Mouse (Mus musculus): ENCODE results near the gene Tubgcp5. TPM values are rescaled to one million over a fixed set of nuclear protein-coding genes. Genes with fewer than 3 reads are reported as not detected.

Tubgcp5 gene
- polyA plus RNA-seq, 1 experiment from 2014 or later, result 36.7 TPM

GRCm38 (mm10) chr7:55842504-55843152 is 48.7 kb downstream of the Tubgcp5 start:
- H3K9me3 ChIP-seq (ENCODE audit: control insufficient read depth, low read length), result no peaks in the 10 kb centered on the region
- WGBS, result under 1% methylated on average over 40 of the region's 40 CpGs
- peak overlapping the region; percentile 62 for H3K4me2 ChIP-seq (replicated peaks)
- ATAC-seq (ENCODE audit: low FRiP score) (peak; percentile 27), DNase-seq (ENCODE audit: low spot score) (peak; percentile 47)
- H3K27ac ChIP-seq, result peak overlapping the region; percentile 87
- no peaks in the 10 kb centered on the region for H3K36me3 ChIP-seq (replicated peaks; ENCODE audit: control insufficient read depth, insufficient read depth)
- H3K27me3 ChIP-seq (ENCODE audit: control insufficient read depth, insufficient read depth, low read length), result no peaks in the 10 kb centered on the region
- H3K4me1 ChIP-seq (replicated peaks; ENCODE audit: control insufficient read depth, insufficient read depth, low read length), result peaks cover 18% of the 10 kb centered on the region
- H3K4me3 ChIP-seq (replicated peaks; ENCODE audit: low read length), result peak overlapping the region; percentile 74
- peak overlapping the region; percentile 89 for H3K9ac ChIP-seq

- no peak for DNase-seq (ENCODE audit: low spot score)
- Histone ChIP-seq H3K4me2 (replicated peaks) (no peak overlapping the region), H3K4me3 (replicated peaks; ENCODE audit: low read length) (no peak overlapping the region), H3K4me1 (replicated peaks; ENCODE audit: control insufficient read depth, insufficient read depth, low read length) (peaks cover 19% of the 10 kb centered on the region), H3K9ac (no peak overlapping the region), H3K9me3 (ENCODE audit: control insufficient read depth, low read length) (no peaks in the 10 kb centered on the region), H3K27me3 (ENCODE audit: control insufficient read depth, insufficient read depth, low read length) (no peaks in the 10 kb centered on the region), H3K36me3 (replicated peaks; ENCODE audit: control insufficient read depth, insufficient read depth) (no peaks in the 10 kb centered on the region), H3K27ac (no peak overlapping the region)
- 68% methylated on average over 9 of the region's 9 CpGs for WGBS
- ATAC-seq (ENCODE audit: low FRiP score), result no peak
Measured at GRCm38 (mm10) chr7:55846606-55847312, 52.8 kb downstream of the Tubgcp5 start.

GRCm38 (mm10) chr7:55849948-55850571 is 56.1 kb downstream of the Tubgcp5 start:
- ATAC-seq (ENCODE audit: low FRiP score), result 0 out of 2 replicates have a peak, but pooled peaks have one; percentile 44
- 29% methylated on average over 14 of the region's 14 CpGs for WGBS

GRCm38 (mm10) chr7:55852787-55853186 is 58.8 kb downstream of the Tubgcp5 start:
- no peak overlapping the region for H3K4me3 ChIP-seq (replicated peaks; ENCODE audit: low read length)

More at GRCm38 (mm10) chr7:55849948-55850571, 56.1 kb downstream of the Tubgcp5 start:
- H3K9ac ChIP-seq, result peak overlapping the region; percentile 47
- H3K27me3 ChIP-seq (ENCODE audit: control insufficient read depth, insufficient read depth, low read length), result no peaks in the 10 kb centered on the region
- no peaks in the 10 kb centered on the region for H3K36me3 ChIP-seq (replicated peaks; ENCODE audit: control insufficient read depth, insufficient read depth)
- no peak overlapping the region; the same call in 1 of the 2 replicates for H3K4me3 ChIP-seq (replicated peaks; ENCODE audit: low read length)
- peaks cover 9% of the 10 kb centered on the region for H3K4me1 ChIP-seq (replicated peaks; ENCODE audit: control insufficient read depth, insufficient read depth, low read length)
- no peak for DNase-seq (ENCODE audit: low spot score)
- peak overlapping the region; percentile 33 for H3K4me2 ChIP-seq (replicated peaks)
- H3K9me3 ChIP-seq (ENCODE audit: control insufficient read depth, low read length), result no peaks in the 10 kb centered on the region
- H3K27ac ChIP-seq, result peak overlapping the region; percentile 68; the same call in 1 of the 2 replicates

GRCm38 (mm10) chr7:55855597-55855996 is 61.6 kb downstream of the Tubgcp5 start:
- WGBS, result 95% methylated on average over 3 of the region's 3 CpGs

More at GRCm38 (mm10) chr7:55852787-55853186, 58.8 kb downstream of the Tubgcp5 start:
- H3K9me3 ChIP-seq (ENCODE audit: control insufficient read depth, low read length), result no peaks in the 10 kb centered on the region
- DNase-seq (ENCODE audit: low spot score), result no peak
- H3K4me1 ChIP-seq (replicated peaks; ENCODE audit: control insufficient read depth, insufficient read depth, low read length), result peaks cover 9% of the 10 kb centered on the region
- no peak overlapping the region for H3K9ac ChIP-seq
- no peaks in the 10 kb centered on the region for H3K36me3 ChIP-seq (replicated peaks; ENCODE audit: control insufficient read depth, insufficient read depth)
- no peak overlapping the region for H3K27ac ChIP-seq
- WGBS, result 92% methylated on average over 3 of the region's 3 CpGs
- ATAC-seq (ENCODE audit: low FRiP score), result no peak
- no peak overlapping the region for H3K4me2 ChIP-seq (replicated peaks)
- no peaks in the 10 kb centered on the region for H3K27me3 ChIP-seq (ENCODE audit: control insufficient read depth, insufficient read depth, low read length)

GRCm38 (mm10) chr7:55856741-55857140 is 62.8 kb downstream of the Tubgcp5 start:
- Histone ChIP-seq H3K36me3 (replicated peaks; ENCODE audit: control insufficient read depth, insufficient read depth) (no peaks in the 10 kb centered on the region), H3K27ac (no peak overlapping the region), H3K4me3 (replicated peaks; ENCODE audit: low read length) (no peak overlapping the region), H3K4me1 (replicated peaks; ENCODE audit: control insufficient read depth, insufficient read depth, low read length) (no peaks in the 10 kb centered on the region), H3K9me3 (ENCODE audit: control insufficient read depth, low read length) (no peaks in the 10 kb centered on the region), H3K9ac (no peak overlapping the region), H3K4me2 (replicated peaks) (no peak overlapping the region), H3K27me3 (ENCODE audit: control insufficient read depth, insufficient read depth, low read length) (no peaks in the 10 kb centered on the region)
- DNase-seq (ENCODE audit: low spot score), result no peak
- ATAC-seq (ENCODE audit: low FRiP score), result no peak
- WGBS, result 98% methylated on average over 4 of the region's 4 CpGs

More at GRCm38 (mm10) chr7:55855597-55855996, 61.6 kb downstream of the Tubgcp5 start:
- Histone ChIP-seq H3K4me2 (replicated peaks) (no peak overlapping the region), H3K4me3 (replicated peaks; ENCODE audit: low read length) (no peak overlapping the region), H3K9me3 (ENCODE audit: control insufficient read depth, low read length) (no peaks in the 10 kb centered on the region), H3K27me3 (ENCODE audit: control insufficient read depth, insufficient read depth, low read length) (no peaks in the 10 kb centered on the region), H3K27ac (no peak overlapping the region), H3K9ac (no peak overlapping the region), H3K36me3 (replicated peaks; ENCODE audit: control insufficient read depth, insufficient read depth) (no peaks in the 10 kb centered on the region), H3K4me1 (replicated peaks; ENCODE audit: control insufficient read depth, insufficient read depth, low read length) (no peaks in the 10 kb centered on the region)
- ATAC-seq (ENCODE audit: low FRiP score), result 0 out of 2 replicates have a peak, but pooled peaks have one; percentile 32
- no peak for DNase-seq (ENCODE audit: low spot score)

- 62% methylated on average over 2 of the region's 2 CpGs for WGBS
- H3K9me3 ChIP-seq (ENCODE audit: control insufficient read depth, low read length), result no peaks in the 10 kb centered on the region
- H3K4me1 ChIP-seq (replicated peaks; ENCODE audit: control insufficient read depth, insufficient read depth, low read length), result no peaks in the 10 kb centered on the region
- H3K27ac ChIP-seq, result no peak overlapping the region
- ATAC-seq (ENCODE audit: low FRiP score), result no peak
- H3K27me3 ChIP-seq (ENCODE audit: control insufficient read depth, insufficient read depth, low read length), result no peaks in the 10 kb centered on the region
- H3K4me3 ChIP-seq (replicated peaks; ENCODE audit: low read length), result no peak overlapping the region
- H3K4me2 ChIP-seq (replicated peaks), result no peak overlapping the region
- H3K36me3 ChIP-seq (replicated peaks; ENCODE audit: control insufficient read depth, insufficient read depth), result no peaks in the 10 kb centered on the region
- no peak for DNase-seq (ENCODE audit: low spot score)
- no peak overlapping the region for H3K9ac ChIP-seq
Measured at GRCm38 (mm10) chr7:55857729-55858128, 63.8 kb downstream of the Tubgcp5 start.

GRCm38 (mm10) chr7:55858836-55859517 is 65.0 kb downstream of the Tubgcp5 start:
- DNase-seq (ENCODE audit: low spot score), result no peak
- H3K27me3 ChIP-seq (ENCODE audit: control insufficient read depth, insufficient read depth, low read length), result no peaks in the 10 kb centered on the region
- H3K27ac ChIP-seq, result no peak overlapping the region
- no peaks in the 10 kb centered on the region for H3K9me3 ChIP-seq (ENCODE audit: control insufficient read depth, low read length)
- ATAC-seq (ENCODE audit: low FRiP score), result no peak
- H3K4me2 ChIP-seq (replicated peaks), result no peak overlapping the region
- H3K9ac ChIP-seq, result no peak overlapping the region
- no peaks in the 10 kb centered on the region for H3K36me3 ChIP-seq (replicated peaks; ENCODE audit: control insufficient read depth, insufficient read depth)
- no peak overlapping the region for H3K4me3 ChIP-seq (replicated peaks; ENCODE audit: low read length)
- no peaks in the 10 kb centered on the region for H3K4me1 ChIP-seq (replicated peaks; ENCODE audit: control insufficient read depth, insufficient read depth, low read length)
- 82% methylated on average over 3 of the region's 3 CpGs for WGBS

GRCm38 (mm10) chr7:55859518-55859872 is 65.5 kb downstream of the Tubgcp5 start:
- Histone ChIP-seq H3K9me3 (ENCODE audit: control insufficient read depth, low read length) (no peaks in the 10 kb centered on the region), H3K27me3 (ENCODE audit: control insufficient read depth, insufficient read depth, low read length) (no peaks in the 10 kb centered on the region), H3K4me1 (replicated peaks; ENCODE audit: control insufficient read depth, insufficient read depth, low read length) (no peaks in the 10 kb centered on the region), H3K27ac (no peak overlapping the region), H3K4me2 (replicated peaks) (no peak overlapping the region), H3K36me3 (replicated peaks; ENCODE audit: control insufficient read depth, insufficient read depth) (no peaks in the 10 kb centered on the region), H3K4me3 (replicated peaks; ENCODE audit: low read length) (no peak overlapping the region), H3K9ac (no peak overlapping the region)
- WGBS, result 86% methylated on average over 2 of the region's 2 CpGs
- DNase-seq (ENCODE audit: low spot score) (no peak), ATAC-seq (ENCODE audit: low FRiP score) (no peak)

Measured in hindbrain, embryonic 14.5 days (tissue).